Mouse (Mus musculus) stomach, embryonic 14.5 days (tissue): Measurements from ENCODE around the gene BC049352. TPM values are rescaled to one million over a fixed set of nuclear protein-coding genes. Genes with fewer than 3 reads are reported as not detected.

ENCODE experiments used
- ATAC-seq: fragments of 200-750 bp; cut with Nextera tagmentation; 2 replicates; pipeline ENCODE4 v1.8.0; 2017; ENCODE audit warnings: low read depth, moderate TSS enrichment; ENCODE audit not compliant: insufficient number of reproducible peaks, insufficient read depth, low FRiP score
- H3K27ac ChIP-seq: fragments of 300-500 bp; sonication (generic); 2 replicates; pipeline ENCODE4 v1.5.1; 2014; ENCODE audit warnings: mild to moderate bottlenecking, low read length, moderate library complexity, mixed read lengths
- H3K27me3 ChIP-seq: fragments of 300-500 bp; sonication (generic); 2 replicates; pipeline ENCODE4 v1.6.1; 2014; ENCODE audit warnings: low read length, control low read depth, mixed read lengths; ENCODE audit not compliant: control insufficient read depth, insufficient read depth
- H3K36me3 ChIP-seq: fragments of 300-500 bp; sonication (generic); 2 replicates; pipeline ENCODE4 v1.6.1; 2014; ENCODE audit warnings: mild to moderate bottlenecking, control low read depth, low read length, moderate library complexity, mixed read lengths; ENCODE audit not compliant: control insufficient read depth, insufficient read depth
- H3K4me1 ChIP-seq: fragments of 300-500 bp; sonication (generic); 2 replicates; pipeline ENCODE4 v1.6.1; 2014; ENCODE audit warnings: low read length, control low read depth, mixed read lengths; ENCODE audit not compliant: control insufficient read depth, insufficient read depth
- H3K4me2 ChIP-seq: fragments of 300-500 bp; sonication (generic); replicated peaks from 2 replicates; pipeline ENCODE4 v1.6.1; 2014; ENCODE audit warnings: low read depth, low read length, control low read depth
- H3K4me3 ChIP-seq: fragments of 300-500 bp; sonication (generic); 2 replicates; pipeline ENCODE4 v1.5.1; 2014; ENCODE audit warnings: low read depth, low read length, control low read depth
- H3K9ac ChIP-seq: fragments of 300-500 bp; sonication (generic); replicated peaks from 2 replicates; pipeline ENCODE4 v1.6.1; 2014; ENCODE audit warnings: low read depth, mild to moderate bottlenecking, control low read depth, low read length, moderate library complexity, mixed read lengths
- H3K9me3 ChIP-seq: fragments of 300-500 bp; sonication (generic); 2 replicates; pipeline ENCODE4 v1.6.1; 2016; ENCODE audit warnings: low read depth, low read length, control low read depth; ENCODE audit not compliant: control insufficient read depth
- WGBS: fragments of 180-500 bp; shearing (Covaris S2); extraction: QIAGEN DNeasy Blood & Tissue Kit; methylation state at CpG from one replicate; pipeline ENCODE4 v1.1.7; 2014; 5-methylcytosine and 5-hydroxymethylcytosine counted together
- polyA plus RNA-seq: library from polyadenylated mRNA; unstranded; fragments of >200 nt; fragmentation: Nextera tagmentation; extraction: Ambion mirVana; gene quantifications from 2 replicates; pipeline ENCODE4 v1.2.1, GENCODE M21; 2014

The BC049352 gene
- polyA plus RNA-seq, 1 experiment from 2014 or later: not detected

- H3K9me3 ChIP-seq: no peaks in the 10 kb centered on the region
- no peak overlapping the region for H3K27ac ChIP-seq
- H3K27me3 ChIP-seq: no peaks in the 10 kb centered on the region
- no peak for ATAC-seq
- no peak overlapping the region for H3K4me2 ChIP-seq
- H3K4me3 ChIP-seq: no peak overlapping the region
- 51% methylated on average over 3 of the region's 3 CpGs for WGBS
- H3K9ac ChIP-seq: no peak overlapping the region
- H3K36me3 ChIP-seq: no peaks in the 10 kb centered on the region
- no peaks in the 10 kb centered on the region for H3K4me1 ChIP-seq
Observed at GRCm38 (mm10) chr9:45182521-45182920, 714 bp downstream of the BC049352 start.

DNA sequence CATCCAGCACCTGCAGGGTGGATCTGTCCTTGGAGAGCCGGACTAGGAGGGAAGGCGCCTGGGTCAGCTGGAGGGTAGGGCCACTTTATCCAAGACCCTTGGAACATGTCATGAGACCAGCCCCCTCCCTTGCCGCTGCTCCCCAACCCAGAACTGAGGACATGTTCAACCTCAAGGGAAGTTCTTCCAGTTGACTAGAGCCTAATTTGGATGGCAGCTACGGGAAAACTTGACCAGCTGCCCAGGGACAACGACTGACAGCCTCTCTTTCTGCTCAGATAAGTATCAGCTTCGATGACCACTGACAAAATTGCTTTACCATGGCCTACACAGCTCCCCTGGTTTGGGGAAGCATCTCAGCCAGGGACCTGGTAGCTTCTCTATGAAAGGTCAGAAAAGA lies 1.5 kb downstream of the BC049352 start:
- Histone ChIP-seq H3K27me3 (no peaks in the 10 kb centered on the region), H3K9ac (no peak overlapping the region), H3K27ac (no peak overlapping the region), H3K9me3 (no peaks in the 10 kb centered on the region), H3K36me3 (no peaks in the 10 kb centered on the region), H3K4me2 (no peak overlapping the region), H3K4me1 (no peaks in the 10 kb centered on the region), H3K4me3 (no peak overlapping the region)
- WGBS: 80% methylated on average over 6 of the region's 6 CpGs
- no peak for ATAC-seq

- no peak overlapping the region for H3K4me2 ChIP-seq
- no peaks in the 10 kb centered on the region for H3K4me1 ChIP-seq
- H3K9ac ChIP-seq: no peak overlapping the region
- H3K9me3 ChIP-seq: no peaks in the 10 kb centered on the region
- no peaks in the 10 kb centered on the region for H3K36me3 ChIP-seq
- no peaks in the 10 kb centered on the region for H3K27me3 ChIP-seq
- WGBS: 76% methylated on average over 4 of the region's 4 CpGs
- ATAC-seq: no peak
- no peak overlapping the region for H3K27ac ChIP-seq
- no peak overlapping the region for H3K4me3 ChIP-seq
Observed at GRCm38 (mm10) chr9:45185250-45185649, 3.4 kb downstream of the BC049352 start.

- H3K4me2 ChIP-seq: no peak overlapping the region
- H3K9me3 ChIP-seq: no peaks in the 10 kb centered on the region
- no peaks in the 10 kb centered on the region for H3K36me3 ChIP-seq
- 85% methylated on average over 10 of the region's 10 CpGs for WGBS
- no peak overlapping the region for H3K4me3 ChIP-seq
- H3K27ac ChIP-seq: no peak overlapping the region
- no peaks in the 10 kb centered on the region for H3K27me3 ChIP-seq
- H3K4me1 ChIP-seq: no peaks in the 10 kb centered on the region
- H3K9ac ChIP-seq: no peak overlapping the region
- no peak for ATAC-seq
Observed at GRCm38 (mm10) chr9:45188570-45189563, 7.1 kb downstream of the BC049352 start.

DNA sequence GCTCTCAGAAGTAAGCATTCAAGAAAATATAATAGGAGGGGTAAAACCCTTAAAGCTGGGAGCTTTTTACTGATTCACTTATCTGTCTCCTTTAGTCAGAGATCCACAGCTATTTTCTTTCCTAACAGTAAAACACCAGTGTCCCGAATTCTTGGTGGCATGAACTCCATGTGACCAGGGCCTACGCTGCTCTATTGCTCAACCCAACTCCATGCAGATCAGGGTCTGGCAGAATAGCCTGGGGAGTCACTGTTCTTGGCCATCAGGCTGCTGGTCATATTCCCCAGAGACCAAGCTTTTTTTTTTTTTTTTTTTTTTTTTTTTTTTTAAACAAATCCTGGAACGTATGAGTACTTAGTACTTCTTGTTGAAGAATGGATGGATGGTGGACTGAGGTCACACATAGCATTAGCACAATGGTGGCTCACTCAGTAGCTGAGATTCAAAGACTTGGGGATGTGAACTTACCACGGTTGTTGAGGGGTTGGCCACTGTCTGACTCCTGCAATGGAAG lies 7.9 kb downstream of the BC049352 start:
- WGBS: 84% methylated on average over 4 of the region's 4 CpGs
- no peak overlapping the region for H3K9ac ChIP-seq
- ATAC-seq: no peak

DNA sequence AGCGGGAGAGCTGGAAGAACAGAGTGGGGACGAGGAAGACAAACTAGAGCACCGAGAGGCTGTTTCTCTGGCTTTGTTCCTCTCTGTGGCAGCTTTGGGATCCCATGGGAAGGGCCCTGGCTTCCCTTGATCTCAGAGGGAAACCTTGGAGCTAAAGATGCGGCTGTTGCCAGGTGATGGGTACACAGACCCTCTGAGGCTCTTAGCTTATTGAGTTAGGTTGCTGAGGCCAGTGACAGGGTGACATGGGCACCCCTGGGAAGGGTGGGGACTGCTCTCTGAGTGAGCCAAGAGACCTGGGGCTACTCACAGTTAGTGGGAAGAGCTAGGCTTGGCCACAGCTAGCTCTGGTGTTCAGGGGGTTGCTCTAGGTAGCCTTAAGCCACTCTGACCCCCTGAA lies 13.7 kb downstream of the BC049352 start:
- no peaks in the 10 kb centered on the region for H3K27me3 ChIP-seq
- H3K4me1 ChIP-seq: no peaks in the 10 kb centered on the region
- H3K4me3 ChIP-seq: no peak overlapping the region
- 73% methylated on average over 4 of the region's 4 CpGs for WGBS
- H3K9me3 ChIP-seq: no peaks in the 10 kb centered on the region
- no peak for ATAC-seq
- no peak overlapping the region for H3K9ac ChIP-seq
- H3K4me2 ChIP-seq: no peak overlapping the region
- no peaks in the 10 kb centered on the region for H3K36me3 ChIP-seq
- no peak overlapping the region for H3K27ac ChIP-seq

More for the DNA sequence above, 7.9 kb downstream of the BC049352 start:
- Histone ChIP-seq H3K4me1 (no peaks in the 10 kb centered on the region), H3K4me3 (no peak overlapping the region), H3K27me3 (no peaks in the 10 kb centered on the region), H3K4me2 (no peak overlapping the region), H3K27ac (no peak overlapping the region), H3K9me3 (no peaks in the 10 kb centered on the region), H3K36me3 (no peaks in the 10 kb centered on the region)

GRCm38 (mm10) chr9:45196125-45196830 lies 14.5 kb downstream of the BC049352 start:
- H3K9me3 ChIP-seq: no peaks in the 10 kb centered on the region
- no peaks in the 10 kb centered on the region for H3K27me3 ChIP-seq
- H3K4me3 ChIP-seq: no peak overlapping the region
- H3K9ac ChIP-seq: no peak overlapping the region
- H3K27ac ChIP-seq: no peak overlapping the region
- H3K4me2 ChIP-seq: no peak overlapping the region
- H3K36me3 ChIP-seq: no peaks in the 10 kb centered on the region
- no peak for ATAC-seq
- 73% methylated on average over 8 of the region's 8 CpGs for WGBS
- no peaks in the 10 kb centered on the region for H3K4me1 ChIP-seq

- no peak overlapping the region for H3K9ac ChIP-seq
- H3K9me3 ChIP-seq: no peaks in the 10 kb centered on the region
- no peaks in the 10 kb centered on the region for H3K36me3 ChIP-seq
- 79% methylated on average over 5 of the region's 5 CpGs for WGBS
- H3K27me3 ChIP-seq: no peaks in the 10 kb centered on the region
- no peak overlapping the region for H3K4me3 ChIP-seq
- H3K4me1 ChIP-seq: no peaks in the 10 kb centered on the region
- no peak for ATAC-seq
- H3K4me2 ChIP-seq: no peak overlapping the region
- no peak overlapping the region for H3K27ac ChIP-seq
Observed at GRCm38 (mm10) chr9:45197549-45197948, 15.7 kb downstream of the BC049352 start.
